In the genomic region with DNA sequence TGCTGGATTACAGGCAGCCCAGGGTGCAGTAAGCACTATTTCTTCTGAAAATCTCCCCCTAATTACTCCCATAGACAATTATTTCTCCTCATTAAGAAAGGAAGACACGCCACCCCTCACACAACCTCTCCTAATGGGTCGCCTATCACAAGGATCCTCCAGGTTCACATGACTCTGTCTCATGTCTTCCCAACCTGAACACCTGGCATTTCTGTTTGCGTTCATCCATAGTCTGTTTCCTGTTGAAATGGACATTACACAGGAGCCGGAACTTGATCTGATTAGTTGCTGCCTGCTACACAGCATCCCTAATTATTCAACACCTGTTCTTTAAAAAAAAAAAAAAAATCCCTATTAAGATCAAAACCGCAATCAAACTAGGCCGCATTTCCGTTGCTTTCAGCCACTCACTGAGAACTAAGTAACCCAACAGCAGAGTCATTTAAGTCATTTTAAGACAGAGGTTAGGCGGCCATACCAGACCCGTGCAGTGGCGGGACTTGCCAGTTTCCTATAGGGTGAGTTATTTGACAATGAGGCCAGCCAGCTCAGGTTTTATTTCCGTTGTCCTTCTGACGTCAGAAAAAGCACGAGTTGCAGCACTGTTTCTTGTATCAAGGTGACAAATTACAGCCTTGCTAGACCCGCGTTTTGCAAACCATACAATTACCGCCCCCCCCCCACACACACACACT, we compare ENCODE assay signal across 8 mouse cellular contexts. TPM values are rescaled to one million over a fixed set of nuclear protein-coding genes. Genes with fewer than 3 reads are reported as not detected.
DNase-seq lines count a peak whose midpoint lies in the region; ATAC-seq and TF ChIP-seq lines count a peak whose summit lies in the region.

No protein-coding gene starts in this region.

- H3K4me2 ChIP-seq in forebrain, postnatal 0 days (ENCODE audit: low read depth), result peak overlapping the region; percentile 95
- H3K4me2 ChIP-seq in limb, embryonic 15.5 days, result peak overlapping the region; percentile 94

- H3K9me3 ChIP-seq in forebrain, postnatal 0 days (ENCODE audit: low read length), result no peaks in the 10 kb centered on the region
- H3K9me3 ChIP-seq in limb, embryonic 15.5 days, result no peaks in the 10 kb centered on the region

- H3K4me3 ChIP-seq in forebrain, postnatal 0 days (ENCODE audit: low read depth, low read length), result peak overlapping the region; percentile 82
- H3K4me3 ChIP-seq in limb, embryonic 15.5 days, result peak overlapping the region; percentile 72

- H3K27ac ChIP-seq in forebrain, postnatal 0 days (ENCODE audit: low read depth, low read length), result peak overlapping the region; percentile 100
- H3K27ac ChIP-seq in limb, embryonic 15.5 days, result peak overlapping the region; percentile 89

- peaks cover 4% of the 10 kb centered on the region; the same call in 1 of the 2 replicates for H3K4me1 ChIP-seq in forebrain, postnatal 0 days (ENCODE audit: insufficient read depth)
- peaks cover 36% of the 10 kb centered on the region for H3K4me1 ChIP-seq in limb, embryonic 15.5 days

- 0 out of 2 replicates have a peak, but pooled peaks cover 2% of the 10 kb centered on the region for H3K36me3 ChIP-seq in forebrain, postnatal 0 days (ENCODE audit: insufficient read depth)
- 0 out of 2 replicates have a peak, but pooled peaks cover 6% of the 10 kb centered on the region for H3K36me3 ChIP-seq in limb, embryonic 15.5 days

- 4% methylated on average over 16 of the region's 16 CpGs for WGBS in forebrain, postnatal 0 days
- WGBS in limb, embryonic 15.5 days, result 9% methylated on average over 16 of the region's 16 CpGs

- H3K9ac ChIP-seq in forebrain, postnatal 0 days, result peak overlapping the region; percentile 99
- H3K9ac ChIP-seq in limb, embryonic 15.5 days, result peak overlapping the region; percentile 56

- no peak for TF ChIP-seq CTCF in forebrain, postnatal 0 days (IDR thresholded peaks at IDR 0.05; ENCODE audit: low read depth)

- no peak for ATAC-seq in forebrain, postnatal 0 days
- ATAC-seq in limb, embryonic 15.5 days (ENCODE audit: insufficient number of reproducible peaks, low FRiP score, low TSS enrichment, low read depth), result no peak

- peak; percentile 18 to 36 for DNase-seq in kidney, postnatal 4 days
- DNase-seq in kidney, postnatal 25 days, result no peak
- DNase-seq in c-Kit-positive CD71-negative TER-119-negative erythroid progenitor cells, embryonic 14.5 days (ENCODE audit: low read depth), result peak; percentile 50
- DNase-seq in forebrain, postnatal 0 days, result no peak
- DNase-seq in natural killer cell, adult 2 months (ENCODE audit: low spot score in 2 of 2), result peak; percentile 89 to 91
- peak; percentile 60 for DNase-seq in thymus, postnatal 14 days
- no peak for DNase-seq in urinary bladder, postnatal 36 days (ENCODE audit: low spot score in 2 of 2)

- no peaks in the 10 kb centered on the region for H3K27me3 ChIP-seq in forebrain, postnatal 0 days (ENCODE audit: insufficient read depth, low read length)
- H3K27me3 ChIP-seq in limb, embryonic 15.5 days, result no peaks in the 10 kb centered on the region

RNA-seq across cellular contexts. Expression of gene Slc38a1, which starts 2.3 kb away (rescaled TPM):
- total RNA-seq in forebrain, postnatal 0 days (2014; rRNA removed), result 52.7 and 73.3 TPM in 2 replicates
- 67.0 and 90.2 TPM in 2 replicates for polyA plus RNA-seq in forebrain, postnatal 0 days (2015; fragmentation: Nextera tagmentation; extraction: Ambion mirVana)
- 48.0 and 54.0 TPM in 2 replicates for polyA plus RNA-seq in limb, embryonic 15.5 days (2015; fragmentation: Nextera tagmentation; extraction: Ambion mirVana)

RNA-seq across cellular contexts. Expression of gene Slc38a2, which starts 59.1 kb away (rescaled TPM):
- total RNA-seq in forebrain, postnatal 0 days (2014; rRNA removed), result 80.9 and 107 TPM in 2 replicates
- polyA plus RNA-seq in forebrain, postnatal 0 days (2015; fragmentation: Nextera tagmentation; extraction: Ambion mirVana), result 69.8 and 78.4 TPM in 2 replicates
- polyA plus RNA-seq in limb, embryonic 15.5 days (2015; fragmentation: Nextera tagmentation; extraction: Ambion mirVana), result 116 and 117 TPM in 2 replicates

Comparison
In these comparisons a context has a peak if more than half of its experiments do, and no peak if none do; other contexts are left out.
1. DNase-seq: peak in kidney, postnatal 4 days (2 of 2), c-Kit-positive CD71-negative TER-119-negative erythroid progenitor cells, embryonic 14.5 days (single experiment), natural killer cell, adult 2 months (2 of 2) and thymus, postnatal 14 days (single experiment); none in kidney, postnatal 25 days (0 of 2), forebrain, postnatal 0 days (single experiment) and urinary bladder, postnatal 36 days (0 of 2).